Mouse (Mus musculus) telencephalon, adult 2 months (tissue): ENCODE data around the gene Wdr24.

Experiments
- DNase-seq: peaks from one replicate; pipeline ENCODE4 v3.0.0-alpha.2; 2011; ENCODE audit warnings: low read depth, low spot score

Gene Wdr24

DNA sequence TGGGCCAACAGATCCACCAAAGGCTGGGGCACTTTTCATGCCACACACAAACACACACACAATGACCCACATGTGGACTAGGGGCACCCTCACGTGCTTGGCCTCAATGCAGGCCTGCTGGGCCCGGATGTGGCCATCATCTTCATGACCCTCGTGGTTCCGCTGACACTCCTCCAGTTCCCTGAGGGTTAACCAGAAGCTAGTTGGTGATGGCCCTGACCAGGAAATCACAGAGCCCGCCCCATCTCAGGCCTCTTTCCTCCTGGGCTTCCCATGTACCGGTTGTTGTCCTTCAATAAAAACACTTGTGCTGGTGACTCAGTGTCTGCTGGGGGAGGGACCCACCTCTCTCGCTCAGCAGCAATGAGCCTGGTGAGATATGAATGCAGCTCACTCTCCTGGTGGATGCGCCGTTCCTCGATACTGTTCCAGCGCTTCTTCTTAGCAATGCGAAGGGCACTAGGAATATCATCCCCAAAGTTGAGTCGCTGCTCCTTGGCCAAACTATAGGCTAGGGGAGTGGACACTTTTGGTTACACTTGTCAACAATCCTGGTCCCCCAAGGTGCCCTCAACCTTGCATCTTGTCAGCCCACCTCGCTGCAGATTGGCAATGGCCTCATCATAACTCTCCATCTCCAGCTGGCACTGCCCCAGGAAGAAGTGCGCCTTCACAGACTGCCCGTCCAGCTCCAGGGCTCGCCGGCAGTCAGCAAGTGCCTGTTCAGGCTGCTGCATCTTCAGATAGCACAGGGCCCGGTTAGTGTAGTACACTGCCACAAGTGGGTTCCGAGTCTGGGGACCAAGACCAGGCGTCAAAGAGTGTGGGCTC, 8.2 kb downstream of the Wdr24 start:
- DNase-seq = no peak

- peak; percentile 99 for DNase-seq
Measured at GRCm38 (mm10) chr17:25832436-25833290, 9.2 kb downstream of the Wdr24 start.

DNA sequence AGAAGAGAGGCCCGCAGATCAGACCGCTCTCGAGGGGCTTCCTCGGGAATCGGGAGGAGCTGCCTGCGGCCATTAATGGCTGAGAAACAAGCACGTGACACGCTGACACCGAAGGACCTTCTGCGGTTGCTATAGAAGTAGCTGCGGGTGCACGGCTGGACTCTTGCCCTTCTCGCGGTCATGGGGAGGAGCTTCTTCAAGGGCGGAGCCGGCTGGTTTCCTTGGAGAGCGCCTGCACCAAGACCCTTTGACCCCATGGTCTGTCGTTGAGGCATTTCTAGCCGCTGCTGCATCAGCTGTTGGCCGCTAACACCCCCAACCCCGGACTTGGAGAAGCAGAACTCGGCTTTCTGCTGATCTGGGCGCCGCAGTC, 9.8 kb downstream of the Wdr24 start, which contains the start of gene Stub1:
Gene Stub1, minus strand, starts transcription at position 114 of the 373 bp plus-strand sequence.
- peak; percentile 85 for DNase-seq

GRCm38 (mm10) chr17:25833961-25834594, 10.7 kb downstream of the Wdr24 start:
- no peak for DNase-seq

GRCm38 (mm10) chr17:25834595-25835222, 11.3 kb downstream of the Wdr24 start:
- DNase-seq = no peak

DNA sequence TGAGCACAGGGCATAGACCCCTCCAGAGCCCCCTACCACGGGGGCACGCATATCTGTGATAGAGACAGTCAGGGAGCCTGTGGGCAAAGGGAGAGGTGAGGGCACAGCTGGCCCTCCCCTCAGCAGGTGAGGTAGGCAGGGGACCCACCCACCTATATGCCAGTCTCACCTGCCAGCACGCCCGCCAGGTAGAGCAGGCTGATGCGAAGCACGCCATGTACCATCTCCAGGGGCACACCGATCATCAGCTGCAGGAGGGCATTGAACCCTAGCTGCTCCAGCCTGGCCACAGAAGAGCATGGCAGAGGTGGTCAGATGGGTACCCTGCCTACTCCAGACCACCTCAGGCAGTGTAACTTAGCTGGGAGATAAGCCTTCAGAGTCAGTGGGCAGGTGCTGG, 11.9 kb downstream of the Wdr24 start:
- DNase-seq = no peak

DNA sequence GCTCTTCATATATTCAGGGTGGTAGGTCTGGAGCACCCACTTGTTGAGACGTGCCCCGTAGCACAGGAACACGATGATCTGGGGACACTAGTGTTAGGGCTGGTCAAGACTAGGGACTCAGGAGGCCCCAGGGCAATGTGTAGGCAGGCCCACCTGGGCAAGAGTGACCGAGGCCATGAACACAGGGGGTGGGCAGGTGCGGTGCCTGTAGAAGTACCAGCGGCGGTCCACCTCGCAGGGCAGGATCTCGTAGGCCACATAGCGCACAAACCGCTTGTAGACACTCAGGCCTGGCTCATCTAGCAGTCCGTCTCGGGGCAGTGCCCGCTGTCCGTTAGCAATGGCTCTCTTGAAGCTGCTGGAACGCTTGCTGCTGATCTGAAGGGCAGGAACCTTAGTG, 12.4 kb downstream of the Wdr24 start:
- no peak for DNase-seq

DNA sequence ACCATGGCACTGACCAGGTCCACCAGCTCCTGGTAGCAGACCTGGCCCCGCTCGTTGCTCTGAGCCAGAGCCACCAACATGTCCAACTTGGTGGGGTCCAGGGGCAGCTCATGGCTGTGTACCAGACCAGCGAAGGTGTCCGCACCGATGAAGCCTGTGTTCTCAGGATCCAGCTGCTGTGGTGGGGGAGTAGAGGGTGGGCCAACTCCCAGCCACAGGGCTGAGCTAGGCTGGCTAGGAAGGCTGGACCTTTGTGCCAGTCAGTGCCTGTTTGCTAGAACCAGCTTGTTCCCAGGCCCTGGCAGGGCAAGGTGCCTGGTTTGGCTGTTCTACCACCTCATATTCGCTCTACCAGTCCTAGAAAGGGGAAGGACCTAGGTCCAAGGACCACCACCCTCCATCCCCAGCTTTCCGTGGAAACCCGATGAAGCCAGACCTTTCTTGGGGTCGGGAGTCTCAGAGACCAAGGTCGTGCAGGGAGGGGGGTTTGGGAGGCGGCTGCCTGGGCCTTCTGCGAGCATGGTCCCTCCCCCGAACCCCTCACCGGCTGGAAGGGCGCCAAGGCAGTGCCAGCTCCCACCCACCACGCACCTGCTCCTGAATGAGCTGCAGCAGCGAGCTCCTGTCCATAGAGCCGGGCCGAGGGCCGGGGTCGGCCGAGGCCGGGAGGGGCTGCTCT, 13.1 kb downstream of the Wdr24 start:
- no peak for DNase-seq

DNA sequence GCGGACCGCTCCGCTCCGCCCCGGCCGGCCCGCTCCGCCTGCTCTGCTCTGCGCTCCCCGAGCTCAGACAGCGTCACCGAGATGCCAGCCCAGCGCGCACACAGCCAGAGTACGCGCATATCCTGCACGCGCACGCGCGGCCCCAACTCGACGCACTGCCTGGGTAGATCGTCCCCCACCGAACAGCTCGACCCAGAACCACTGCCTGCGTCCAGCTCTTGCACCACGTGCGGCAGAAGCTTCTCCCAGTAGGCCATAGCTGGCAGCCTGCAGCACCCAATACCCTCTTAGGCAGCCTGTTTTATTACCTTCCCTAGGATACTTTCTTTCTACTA, 13.6 kb downstream of the Wdr24 start, which contains the start of gene Rhbdl1:
Gene Rhbdl1, minus strand, starts transcription at position 220 of the 335 bp plus-strand sequence.
- peak; percentile 78 for DNase-seq

GRCm38 (mm10) chr17:25837533-25837932, 14.1 kb downstream of the Wdr24 start:
- DNase-seq = no peak

- no peak for DNase-seq
Measured at GRCm38 (mm10) chr17:25838904-25839303, 15.5 kb downstream of the Wdr24 start.

DNA sequence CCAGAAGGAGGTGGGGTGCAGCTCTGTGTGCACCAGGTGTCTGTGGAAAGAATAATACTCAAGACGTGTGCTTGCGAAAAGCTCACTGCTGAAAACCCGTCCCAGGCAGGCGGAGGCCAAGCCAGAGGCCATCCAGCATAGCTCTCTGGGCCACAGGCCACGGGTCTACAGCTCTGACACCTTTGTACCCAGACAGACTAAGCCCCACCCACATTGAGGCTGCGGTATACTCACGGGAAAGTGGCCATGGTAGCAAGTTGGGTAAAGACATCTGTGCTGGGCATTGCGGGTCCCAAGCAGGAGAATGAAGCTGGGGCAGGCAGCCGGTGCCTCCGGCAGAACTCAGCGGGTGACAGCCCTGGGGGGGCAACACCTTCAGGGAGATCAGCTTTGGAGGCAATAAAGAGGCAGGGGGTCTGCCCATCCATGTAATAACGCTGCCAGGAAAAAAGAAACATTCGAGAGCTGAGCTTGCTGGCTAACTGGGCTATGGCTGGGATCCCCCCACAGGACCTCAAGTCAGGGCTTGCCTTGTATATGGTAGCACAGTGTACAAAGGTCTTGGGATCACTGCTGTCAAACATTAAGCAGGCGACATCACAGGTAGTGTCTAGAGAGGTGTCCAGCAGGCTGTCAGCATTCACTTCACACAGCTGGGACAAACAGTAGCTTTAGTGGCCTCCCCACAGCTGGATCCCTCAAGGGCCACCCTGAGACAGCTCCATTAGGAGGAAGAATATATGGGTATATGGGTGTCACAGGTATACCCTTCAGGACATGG, 16.2 kb downstream of the Wdr24 start:
- no peak for DNase-seq

- DNase-seq = no peak
Measured at GRCm38 (mm10) chr17:25840519-25840918, 17.1 kb downstream of the Wdr24 start.

DNA sequence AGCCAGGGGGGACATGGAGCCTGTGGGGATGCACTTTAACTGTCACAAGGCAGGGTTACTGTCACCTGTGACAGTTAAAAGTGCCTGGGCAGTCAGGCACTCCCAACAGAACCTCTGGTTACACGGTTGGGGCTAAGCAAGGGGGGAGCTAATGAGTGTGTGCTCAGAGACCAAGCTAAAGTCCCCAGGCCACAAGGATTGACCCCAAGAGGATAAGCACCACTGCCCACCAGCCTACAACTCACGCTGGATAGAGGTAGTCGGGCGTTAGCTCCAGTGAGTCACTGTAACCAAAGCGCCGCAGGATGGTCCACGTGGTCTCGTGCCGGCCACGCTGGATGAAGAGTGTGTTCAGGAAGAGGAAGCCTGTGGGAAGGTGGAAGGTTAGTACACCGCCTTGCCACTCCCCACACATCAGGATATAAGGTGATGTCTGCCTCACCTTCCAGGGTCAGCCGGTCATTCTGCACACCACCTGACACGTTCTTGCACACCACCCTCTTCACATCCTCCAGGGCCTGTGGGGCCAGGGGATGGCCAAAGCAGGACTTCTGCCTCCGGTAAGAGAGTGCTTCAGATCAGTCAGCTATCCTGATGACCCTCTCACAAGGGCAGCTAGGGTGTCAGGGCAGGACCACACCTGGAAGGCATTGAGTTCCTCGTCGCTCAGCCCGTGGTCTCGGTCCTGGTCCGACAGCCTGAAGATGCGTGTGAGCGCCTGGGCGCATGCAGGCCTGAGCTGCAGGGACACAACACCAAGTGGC, 17.9 kb downstream of the Wdr24 start, which contains the start of gene Gm20683:
Gene Gm20683, minus strand, starts transcription at position 647 of the 764 bp plus-strand sequence.
- DNase-seq = no peak

DNA sequence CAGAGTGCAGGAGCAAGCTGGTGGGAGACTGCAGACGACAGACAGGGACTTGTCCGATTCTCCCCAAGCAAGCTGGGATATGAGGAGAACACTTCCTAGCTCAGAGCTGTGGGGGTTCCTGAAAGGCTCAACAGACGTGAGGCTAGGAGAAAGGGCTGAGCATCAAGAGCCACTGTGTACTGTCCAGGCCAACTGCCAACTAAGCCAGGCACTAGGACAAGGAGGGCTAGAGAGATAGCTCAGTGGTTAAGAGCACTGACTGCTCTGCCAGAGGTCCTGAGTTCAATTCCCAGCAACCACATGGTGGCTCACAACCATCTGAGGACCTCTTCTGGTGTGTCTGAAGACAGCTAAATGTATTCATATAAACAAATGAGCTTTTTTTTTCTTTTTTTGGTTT, 19.1 kb downstream of the Wdr24 start:
- DNase-seq = no peak

DNA sequence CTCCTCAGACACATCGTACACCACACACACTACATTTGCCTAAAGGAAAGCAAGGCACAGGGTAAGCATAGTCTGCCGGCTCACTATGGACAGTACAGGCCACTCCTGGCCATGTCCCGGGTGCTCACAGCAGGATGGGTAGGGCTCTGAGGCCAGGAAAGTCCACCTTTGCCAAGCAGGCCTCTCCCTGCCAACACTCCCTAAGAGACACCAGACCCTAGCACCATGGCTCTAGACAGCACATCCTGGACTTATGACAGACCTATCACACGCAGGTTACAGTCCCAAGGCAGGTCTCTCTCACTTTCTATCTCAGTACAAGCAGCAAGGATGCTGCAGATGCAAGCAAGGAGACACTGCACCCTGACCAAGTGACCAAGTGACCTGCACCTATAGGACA, 19.7 kb downstream of the Wdr24 start:
- no peak for DNase-seq

DNA sequence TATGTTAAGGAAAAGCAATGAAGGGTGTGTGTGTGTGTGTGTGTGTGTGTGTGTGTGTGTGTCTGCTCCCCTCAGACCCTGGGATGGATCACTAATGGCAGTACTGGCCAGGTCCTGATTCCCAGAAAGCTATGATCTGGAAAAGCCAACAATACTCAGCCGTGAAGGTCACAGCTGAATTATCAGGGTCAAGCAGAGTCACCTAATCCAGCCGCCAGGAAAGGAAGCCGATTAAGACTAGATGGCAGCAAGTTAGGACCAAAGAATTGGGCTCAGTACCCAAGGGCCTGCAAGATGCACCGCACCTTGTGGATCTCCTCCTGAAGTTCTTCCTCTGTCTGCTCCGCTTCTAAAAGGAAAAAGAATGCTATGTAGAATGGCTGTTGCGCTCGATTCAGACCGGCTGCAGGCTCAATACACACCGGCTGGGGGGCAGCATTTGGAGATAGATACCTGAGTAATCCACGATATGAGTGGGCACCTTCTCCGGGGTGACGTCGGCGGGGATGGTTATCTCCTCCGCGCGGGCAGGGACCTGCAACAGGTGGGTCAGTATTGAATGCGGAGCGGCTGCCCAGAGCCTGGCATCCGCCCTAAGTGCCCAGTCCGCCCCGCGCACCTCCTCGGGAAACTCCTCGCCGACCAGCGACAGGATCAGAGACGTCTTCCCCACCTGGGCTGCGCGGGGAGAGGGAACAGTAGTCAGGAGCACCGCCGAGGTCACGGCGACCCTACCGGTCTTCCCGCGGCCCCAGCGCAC, 20.4 kb downstream of the Wdr24 start:
- DNase-seq = no peak

GRCm38 (mm10) chr17:25844396-25844901, 21.0 kb downstream of the Wdr24 start, which contains the start of gene Rhot2:
TSS of gene Rhot2 (minus strand) at chr17:25844851.
- peak; percentile 92 for DNase-seq
